Mouse (Mus musculus): Measurements from ENCODE around the gene Cavin1. TPM values are rescaled to one million over a fixed set of nuclear protein-coding genes. Genes with fewer than 3 reads are reported as not detected.

The Cavin1 gene
- total RNA-seq, 1 experiment from 2014 or later = 0.93 TPM

- ATAC-seq (ENCODE audit: extremely low read depth, insufficient number of reproducible peaks, low FRiP score, poor library complexity, severe bottlenecking) = peak; percentile 76
Measured at GRCm38 (mm10) chr11:100983125-100983777, 12.6 kb upstream of the Cavin1 start.

- ATAC-seq (ENCODE audit: extremely low read depth, insufficient number of reproducible peaks, low FRiP score, poor library complexity, severe bottlenecking) = no peak
Measured at GRCm38 (mm10) chr11:100982087-100982486, 11.4 kb upstream of the Cavin1 start.

GRCm38 (mm10) chr11:100981236-100981635 lies 10.5 kb upstream of the Cavin1 start:
- ATAC-seq (ENCODE audit: extremely low read depth, insufficient number of reproducible peaks, low FRiP score, poor library complexity, severe bottlenecking) = no peak

- no peak for ATAC-seq (ENCODE audit: extremely low read depth, insufficient number of reproducible peaks, low FRiP score, poor library complexity, severe bottlenecking)
Measured at GRCm38 (mm10) chr11:100980438-100980837, 9.8 kb upstream of the Cavin1 start.

- ATAC-seq (ENCODE audit: extremely low read depth, insufficient number of reproducible peaks, low FRiP score, poor library complexity, severe bottlenecking) = no peak
Measured at GRCm38 (mm10) chr11:100979887-100980286, 9.2 kb upstream of the Cavin1 start.

- ATAC-seq (ENCODE audit: extremely low read depth, insufficient number of reproducible peaks, low FRiP score, poor library complexity, severe bottlenecking) = no peak
Measured at GRCm38 (mm10) chr11:100975241-100975640, 4.6 kb upstream of the Cavin1 start.

GRCm38 (mm10) chr11:100974381-100974970 lies 3.8 kb upstream of the Cavin1 start:
- ATAC-seq (ENCODE audit: extremely low read depth, insufficient number of reproducible peaks, low FRiP score, poor library complexity, severe bottlenecking) = no peak

- ATAC-seq (ENCODE audit: extremely low read depth, insufficient number of reproducible peaks, low FRiP score, poor library complexity, severe bottlenecking) = no peak
Measured at GRCm38 (mm10) chr11:100973245-100973644, 2.6 kb upstream of the Cavin1 start.

GRCm38 (mm10) chr11:100971455-100971854 lies 768 bp upstream of the Cavin1 start:
- ATAC-seq (ENCODE audit: extremely low read depth, insufficient number of reproducible peaks, low FRiP score, poor library complexity, severe bottlenecking) = no peak

GRCm38 (mm10) chr11:100969744-100970556 lies 737 bp downstream of the Cavin1 start:
- no peak for ATAC-seq (ENCODE audit: extremely low read depth, insufficient number of reproducible peaks, low FRiP score, poor library complexity, severe bottlenecking)

GRCm38 (mm10) chr11:100969189-100969743 lies 1.4 kb downstream of the Cavin1 start:
- no peak for ATAC-seq (ENCODE audit: extremely low read depth, insufficient number of reproducible peaks, low FRiP score, poor library complexity, severe bottlenecking)

GRCm38 (mm10) chr11:100968501-100968900 lies 2.2 kb downstream of the Cavin1 start:
- no peak for ATAC-seq (ENCODE audit: extremely low read depth, insufficient number of reproducible peaks, low FRiP score, poor library complexity, severe bottlenecking)

- no peak for ATAC-seq (ENCODE audit: extremely low read depth, insufficient number of reproducible peaks, low FRiP score, poor library complexity, severe bottlenecking)
Measured at GRCm38 (mm10) chr11:100967881-100968420, 2.7 kb downstream of the Cavin1 start.

- no peak for ATAC-seq (ENCODE audit: extremely low read depth, insufficient number of reproducible peaks, low FRiP score, poor library complexity, severe bottlenecking)
Measured at GRCm38 (mm10) chr11:100967376-100967775, 3.3 kb downstream of the Cavin1 start.

- ATAC-seq (ENCODE audit: extremely low read depth, insufficient number of reproducible peaks, low FRiP score, poor library complexity, severe bottlenecking) = no peak
Measured at GRCm38 (mm10) chr11:100965760-100966159, 4.9 kb downstream of the Cavin1 start.

- ATAC-seq (ENCODE audit: extremely low read depth, insufficient number of reproducible peaks, low FRiP score, poor library complexity, severe bottlenecking) = no peak
Measured at GRCm38 (mm10) chr11:100964901-100965542, 5.7 kb downstream of the Cavin1 start.

GRCm38 (mm10) chr11:100964180-100964579 lies 6.5 kb downstream of the Cavin1 start:
- no peak for ATAC-seq (ENCODE audit: extremely low read depth, insufficient number of reproducible peaks, low FRiP score, poor library complexity, severe bottlenecking)

GRCm38 (mm10) chr11:100963647-100964046 lies 7.0 kb downstream of the Cavin1 start:
- ATAC-seq (ENCODE audit: extremely low read depth, insufficient number of reproducible peaks, low FRiP score, poor library complexity, severe bottlenecking) = no peak

GRCm38 (mm10) chr11:100962371-100962911 lies 8.2 kb downstream of the Cavin1 start:
- no peak for ATAC-seq (ENCODE audit: extremely low read depth, insufficient number of reproducible peaks, low FRiP score, poor library complexity, severe bottlenecking)
